Mouse (Mus musculus) lung, adult 18-20 months (tissue): ENCODE results near the gene Ubl3.

ENCODE experiments used
- DNase-seq, 2 experiments: peaks; one replicate each; pipeline ENCODE4 v3.0.0; 2022; ENCODE audit warnings: mixed read lengths in 2 of 2

The Ubl3 gene

DNA sequence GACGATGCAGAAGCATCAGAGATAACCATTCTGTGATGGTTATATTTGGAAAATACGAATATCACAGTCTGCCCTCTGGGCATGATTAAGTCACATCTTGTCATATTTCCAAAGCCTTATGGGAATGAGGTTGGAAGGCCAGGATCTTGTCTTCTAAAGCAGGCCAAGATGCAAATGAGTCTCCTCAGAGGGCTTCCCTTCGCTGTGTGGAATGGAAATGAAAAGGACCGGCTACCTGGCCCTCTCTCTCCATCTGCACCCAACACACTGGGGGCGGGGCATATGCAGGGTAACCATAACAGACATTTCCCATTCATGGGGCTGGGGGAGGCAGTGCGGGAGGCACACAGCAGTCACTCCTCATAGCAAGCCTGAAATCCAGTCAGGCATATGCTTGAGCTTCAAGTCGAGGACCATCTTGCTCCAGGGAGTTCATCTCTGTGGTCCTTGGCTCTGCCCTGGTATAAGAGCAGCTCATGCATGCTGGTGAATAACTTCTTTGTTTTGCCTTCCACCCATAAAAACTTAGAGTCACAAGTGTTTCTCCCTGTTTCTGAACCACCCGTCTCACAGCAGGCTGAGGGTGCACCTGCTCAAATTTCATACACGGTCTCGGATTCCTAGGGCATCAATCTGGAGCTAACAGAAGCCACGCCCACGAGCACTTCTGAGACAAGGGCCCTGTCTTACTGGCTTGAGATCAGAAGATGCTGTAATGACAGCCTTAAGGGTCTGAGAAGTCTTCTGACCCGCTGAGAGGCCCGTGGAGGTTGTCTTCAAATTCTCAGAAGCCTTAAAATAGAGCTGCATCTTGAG, 83.8 kb downstream of the Ubl3 start:
- no peak for DNase-seq

GRCm38 (mm10) chr5:148466933-148467607, 85.5 kb downstream of the Ubl3 start:
- no peak for DNase-seq

DNA sequence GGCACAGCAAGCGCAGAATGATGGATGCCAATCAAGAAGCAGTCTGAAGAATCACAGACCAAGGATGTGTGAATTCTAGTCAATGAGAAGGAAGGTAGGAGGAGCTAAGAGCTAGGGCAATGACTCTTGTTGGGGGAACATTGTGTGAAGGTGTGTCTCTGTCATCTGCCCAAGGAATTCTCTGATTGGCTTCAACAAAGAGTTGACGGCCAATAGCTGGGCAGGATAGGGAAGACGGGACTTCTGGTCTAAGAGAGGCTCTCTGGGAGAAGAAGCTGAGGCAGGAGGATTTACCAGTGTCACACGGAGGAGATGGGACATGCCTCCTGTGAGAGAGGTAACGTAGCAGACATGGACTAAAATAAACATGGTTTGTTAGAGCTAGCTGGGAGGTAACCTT, 86.5 kb downstream of the Ubl3 start:
- no peak for DNase-seq

DNA sequence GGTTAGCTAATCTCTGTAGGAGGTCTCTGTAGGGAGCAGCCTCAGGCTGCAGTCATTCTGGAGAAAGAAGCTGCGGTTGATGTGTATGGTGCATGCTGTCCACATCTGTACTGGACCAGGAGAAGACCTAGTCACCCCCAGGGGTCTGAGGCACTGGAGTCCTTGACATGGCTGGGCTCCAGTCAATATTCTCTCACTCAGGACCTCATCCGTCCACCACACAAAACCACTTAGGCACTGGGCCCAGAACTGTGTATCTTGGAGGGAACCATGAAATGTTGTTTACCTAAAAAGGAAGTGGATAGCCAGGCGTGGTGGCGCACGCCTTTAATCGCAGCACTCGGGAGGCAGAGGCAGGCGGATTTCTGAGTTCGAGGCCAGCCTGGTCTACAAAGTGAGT, 87.5 kb downstream of the Ubl3 start:
- DNase-seq, result no peak

DNA sequence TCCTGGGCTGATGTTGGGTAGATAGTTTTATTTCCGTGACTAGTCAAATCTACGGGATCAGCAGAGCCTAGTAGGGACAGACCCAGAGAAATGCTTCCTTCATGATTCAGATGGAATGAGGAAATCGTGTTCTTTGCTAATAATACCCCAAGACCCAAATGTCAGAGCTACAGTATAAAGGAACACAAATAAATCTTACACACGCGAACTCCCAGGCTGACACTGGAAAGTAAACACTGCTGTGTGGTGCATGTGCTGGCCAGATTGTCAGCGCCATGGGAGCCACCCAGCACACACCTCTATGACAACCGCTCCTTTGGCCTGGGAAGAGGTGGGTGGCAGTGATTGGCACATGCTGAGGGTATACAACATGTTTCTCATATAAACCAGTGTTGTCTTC, 88.1 kb downstream of the Ubl3 start:
- no peak for DNase-seq

- DNase-seq, result no peak
Observed at GRCm38 (mm10) chr5:148463783-148464294, 88.8 kb downstream of the Ubl3 start.
